ENCODE assay signal across 8 mouse cellular contexts in genomic region chr17:13668052-13669015, GRCm38 (mm10).
DNase-seq lines count a peak whose midpoint lies in the region; ATAC-seq and TF ChIP-seq lines count a peak whose summit lies in the region.

No protein-coding gene starts in this region.

- peak overlapping the region; percentile 84 for H3K27ac ChIP-seq in gastrocnemius, adult 2 months
- H3K27ac ChIP-seq in forebrain, embryonic 15.5 days (replicated peaks), result peak overlapping the region; percentile 95
- H3K27ac ChIP-seq in kidney, embryonic 15.5 days, result peak overlapping the region; percentile 24
- H3K27ac ChIP-seq in midbrain, embryonic 16.5 days (ENCODE audit: low read length), result peak overlapping the region; percentile 89
- H3K27ac ChIP-seq in liver, embryonic 11.5 days (ENCODE audit: low read depth, low read length), result no peak overlapping the region

- intact Hi-C loops in gastrocnemius, adult 2 months (cut with DNase I), result no loop called here

- no peaks in the 10 kb centered on the region for H3K36me3 ChIP-seq in E14TG2a.4 (ENCODE audit: insufficient read depth, low read length)
- H3K36me3 ChIP-seq in forebrain, embryonic 15.5 days, result no peaks in the 10 kb centered on the region
- H3K36me3 ChIP-seq in kidney, embryonic 15.5 days, result no peaks in the 10 kb centered on the region
- no peaks in the 10 kb centered on the region for H3K36me3 ChIP-seq in midbrain, embryonic 16.5 days (ENCODE audit: control insufficient read depth, insufficient read depth, low read length)
- no peaks in the 10 kb centered on the region for H3K36me3 ChIP-seq in liver, embryonic 11.5 days (ENCODE audit: control insufficient read depth, insufficient read depth, low read length)

- DNase-seq in gastrocnemius, adult 2 months, result peak; percentile 64
- DNase-seq in gastrocnemius, postnatal 25 days, result no peak
- no peak for DNase-seq in liver, embryonic 11.5 days (ENCODE audit: low spot score)

- peak overlapping the region; percentile 61 for H3K4me3 ChIP-seq in gastrocnemius, adult 2 months
- H3K4me3 ChIP-seq in E14TG2a.4 (replicated peaks; ENCODE audit: low read length), result peak overlapping the region; percentile 54
- H3K4me3 ChIP-seq in forebrain, embryonic 15.5 days, result 0 out of 2 replicates have a peak overlapping the region, but pooled peaks have one; percentile 6
- 0 out of 2 replicates have a peak overlapping the region, but pooled peaks have one; percentile 5 for H3K4me3 ChIP-seq in kidney, embryonic 15.5 days (replicated peaks)
- H3K4me3 ChIP-seq in midbrain, embryonic 16.5 days (ENCODE audit: low read depth, low read length), result 0 out of 2 replicates have a peak overlapping the region, but pooled peaks have one; percentile 3
- no peak overlapping the region for H3K4me3 ChIP-seq in liver, embryonic 11.5 days (ENCODE audit: low read depth, low read length)

- 0 out of 2 replicates have a peak, but pooled peaks cover 2% of the 10 kb centered on the region for H3K27me3 ChIP-seq in E14TG2a.4 (ENCODE audit: insufficient read depth, low read length)
- no peaks in the 10 kb centered on the region for H3K27me3 ChIP-seq in forebrain, embryonic 15.5 days
- H3K27me3 ChIP-seq in kidney, embryonic 15.5 days, result no peaks in the 10 kb centered on the region
- H3K27me3 ChIP-seq in midbrain, embryonic 16.5 days (ENCODE audit: control insufficient read depth, insufficient read depth, low read depth, low read length), result no peaks in the 10 kb centered on the region
- H3K27me3 ChIP-seq in liver, embryonic 11.5 days (replicated peaks; ENCODE audit: control insufficient read depth, insufficient read depth, low read length), result no peaks in the 10 kb centered on the region; the same call in 1 of the 2 replicates

- peak; percentile 94 for ATAC-seq in forebrain, embryonic 15.5 days (replicated peaks)
- peak; percentile 74 for ATAC-seq in kidney, embryonic 15.5 days (replicated peaks; ENCODE audit: low FRiP score)
- peak; percentile 86 for ATAC-seq in midbrain, embryonic 16.5 days
- ATAC-seq in liver, embryonic 11.5 days (replicated peaks; ENCODE audit: low FRiP score), result no peak
- no peak for ATAC-seq in activated CD4-positive, CD25-positive, alpha-beta regulatory T cell, adult 4 months

- TF ChIP-seq CTCF in gastrocnemius, adult 2 months (IDR thresholded peaks at IDR 0.05), result no peak
- TF ChIP-seq CTCF in E14TG2a.4 (conservative IDR thresholded peaks at IDR 0.05; ENCODE audit: low read length), result no peak

- peak overlapping the region; percentile 39 for H3K9ac ChIP-seq in forebrain, embryonic 15.5 days (replicated peaks)
- H3K9ac ChIP-seq in kidney, embryonic 15.5 days, result 0 out of 2 replicates have a peak overlapping the region, but pooled peaks have one; percentile 14
- H3K9ac ChIP-seq in midbrain, embryonic 16.5 days (ENCODE audit: low read depth, low read length), result peak overlapping the region; percentile 49
- H3K9ac ChIP-seq in liver, embryonic 11.5 days (ENCODE audit: low read depth, low read length), result no peak overlapping the region

- H3K9me3 ChIP-seq in E14TG2a.4 (ENCODE audit: low read length), result peaks cover 39% of the 10 kb centered on the region
- no peaks in the 10 kb centered on the region for H3K9me3 ChIP-seq in forebrain, embryonic 15.5 days
- H3K9me3 ChIP-seq in kidney, embryonic 15.5 days (replicated peaks), result no peaks in the 10 kb centered on the region
- H3K9me3 ChIP-seq in midbrain, embryonic 16.5 days (replicated peaks; ENCODE audit: control insufficient read depth, low read length, poor library complexity, severe bottlenecking), result no peaks in the 10 kb centered on the region
- no peaks in the 10 kb centered on the region for H3K9me3 ChIP-seq in liver, embryonic 11.5 days (ENCODE audit: control insufficient read depth, low read length)

- peaks cover 47% of the 10 kb centered on the region for H3K4me1 ChIP-seq in E14TG2a.4 (replicated peaks; ENCODE audit: low read depth, low read length)
- peaks cover 49% of the 10 kb centered on the region for H3K4me1 ChIP-seq in forebrain, embryonic 15.5 days
- peaks cover 44% of the 10 kb centered on the region for H3K4me1 ChIP-seq in kidney, embryonic 15.5 days
- H3K4me1 ChIP-seq in midbrain, embryonic 16.5 days (ENCODE audit: control insufficient read depth, insufficient read depth, low read length), result peaks cover 28% of the 10 kb centered on the region
- peaks cover 4% of the 10 kb centered on the region for H3K4me1 ChIP-seq in liver, embryonic 11.5 days (replicated peaks; ENCODE audit: control insufficient read depth, insufficient read depth, low read length)

- peak overlapping the region; percentile 25 for H3K4me2 ChIP-seq in forebrain, embryonic 15.5 days (replicated peaks)
- peak overlapping the region; percentile 41 for H3K4me2 ChIP-seq in kidney, embryonic 15.5 days
- H3K4me2 ChIP-seq in midbrain, embryonic 16.5 days (ENCODE audit: low read length), result peak overlapping the region; percentile 25
- H3K4me2 ChIP-seq in liver, embryonic 11.5 days, result no peak overlapping the region

- WGBS in forebrain, embryonic 15.5 days, result 3% methylated on average over 16 of the region's 16 CpGs
- 9% methylated on average over 16 of the region's 16 CpGs for WGBS in kidney, embryonic 15.5 days
- WGBS in midbrain, embryonic 16.5 days, result 3% methylated on average over 16 of the region's 16 CpGs
- WGBS in liver, embryonic 11.5 days, result 20% methylated on average over 16 of the region's 16 CpGs

Comparison
In these comparisons a context has a peak if more than half of its experiments do, and no peak if none do; other contexts are left out.
1. ATAC-seq: peak in forebrain, embryonic 15.5 days (single experiment), kidney, embryonic 15.5 days (single experiment) and midbrain, embryonic 16.5 days (single experiment); none in liver, embryonic 11.5 days (single experiment) and activated CD4-positive, CD25-positive, alpha-beta regulatory T cell, adult 4 months (single experiment).